Mouse (Mus musculus): Measurements from ENCODE around the gene Klhl29.

Gene Klhl29

GRCm38 (mm10) chr12:5253289-5254005 lies 122.0 kb downstream of the Klhl29 start:
- no peak for DNase-seq (ENCODE audit: low spot score)

- no peak for DNase-seq (ENCODE audit: low spot score)
These were observed 122.9 kb downstream of the Klhl29 start for GRCm38 (mm10) chr12:5252569-5252968.

- DNase-seq (ENCODE audit: low spot score): no peak
These were observed 125.4 kb downstream of the Klhl29 start for GRCm38 (mm10) chr12:5250042-5250441.

GRCm38 (mm10) chr12:5249068-5249467 lies 126.4 kb downstream of the Klhl29 start:
- DNase-seq (ENCODE audit: low spot score): no peak

GRCm38 (mm10) chr12:5247505-5247904 lies 128.0 kb downstream of the Klhl29 start:
- DNase-seq (ENCODE audit: low spot score): no peak

- no peak for DNase-seq (ENCODE audit: low spot score)
These were observed 128.7 kb downstream of the Klhl29 start for GRCm38 (mm10) chr12:5246721-5247341.

- no peak for DNase-seq (ENCODE audit: low spot score)
These were observed 129.3 kb downstream of the Klhl29 start for GRCm38 (mm10) chr12:5246193-5246621.

GRCm38 (mm10) chr12:5245207-5245597 lies 130.3 kb downstream of the Klhl29 start:
- DNase-seq (ENCODE audit: low spot score): no peak

GRCm38 (mm10) chr12:5244431-5245206 lies 130.9 kb downstream of the Klhl29 start:
- DNase-seq (ENCODE audit: low spot score): no peak

- no peak for DNase-seq (ENCODE audit: low spot score)
These were observed 131.6 kb downstream of the Klhl29 start for GRCm38 (mm10) chr12:5243867-5244266.

GRCm38 (mm10) chr12:5243449-5243848 lies 132.0 kb downstream of the Klhl29 start:
- no peak for DNase-seq (ENCODE audit: low spot score)

- DNase-seq (ENCODE audit: low spot score): no peak
These were observed 132.7 kb downstream of the Klhl29 start for GRCm38 (mm10) chr12:5242551-5243330.

GRCm38 (mm10) chr12:5239451-5240245 lies 135.8 kb downstream of the Klhl29 start:
- DNase-seq (ENCODE audit: low spot score): no peak

GRCm38 (mm10) chr12:5237078-5237477 lies 138.4 kb downstream of the Klhl29 start:
- DNase-seq (ENCODE audit: low spot score): no peak

GRCm38 (mm10) chr12:5235596-5235995 lies 139.9 kb downstream of the Klhl29 start:
- DNase-seq (ENCODE audit: low spot score): no peak

GRCm38 (mm10) chr12:5230504-5230903 lies 145.0 kb downstream of the Klhl29 start:
- no peak for DNase-seq (ENCODE audit: low spot score)

GRCm38 (mm10) chr12:5226676-5227654 lies 148.5 kb downstream of the Klhl29 start:
- no peak for DNase-seq (ENCODE audit: low spot score)

GRCm38 (mm10) chr12:5223595-5223994 lies 151.9 kb downstream of the Klhl29 start:
- no peak for DNase-seq (ENCODE audit: low spot score)

- no peak for DNase-seq (ENCODE audit: low spot score)
These were observed 152.9 kb downstream of the Klhl29 start for GRCm38 (mm10) chr12:5222439-5223202.

Data from ovary, postnatal 14 days (tissue).